Mouse (Mus musculus) kidney, postnatal 0 days (tissue): ENCODE measurements around the gene Loxl1. TPM values are rescaled to one million over a fixed set of nuclear protein-coding genes. Genes with fewer than 3 reads are reported as not detected.

Experiments
- ATAC-seq: fragments of 200-750 bp; cut with Nextera tagmentation; replicated peaks from 2 replicates; pipeline ENCODE4 v1.8.0; 2017; ENCODE audit warnings: low read depth, moderate number of reproducible peaks, moderate TSS enrichment, moderate library complexity; ENCODE audit not compliant: low FRiP score
- DNase-seq: peaks from one replicate; pipeline ENCODE4 v3.0.0-alpha.2; 2016; ENCODE audit warnings: low spot score
- H3K27ac ChIP-seq: fragments of 300-500 bp; sonication (generic); 2 replicates; pipeline ENCODE4 v1.5.1; 2014; ENCODE audit warnings: mild to moderate bottlenecking
- H3K27me3 ChIP-seq: fragments of 300-500 bp; sonication (generic); 2 replicates; pipeline ENCODE4 v1.6.1; 2014; ENCODE audit warnings: low read length, mixed read lengths; ENCODE audit not compliant: insufficient read depth
- H3K36me3 ChIP-seq: fragments of 300-500 bp; sonication (generic); 2 replicates; pipeline ENCODE4 v1.6.1; 2014; ENCODE audit warnings: low read length, mixed read lengths; ENCODE audit not compliant: insufficient read depth
- H3K4me1 ChIP-seq: fragments of 300-500 bp; sonication (generic); replicated peaks from 2 replicates; pipeline ENCODE4 v1.6.1; 2014; ENCODE audit warnings: antibody characterized with exemption, low read length, mixed read lengths; ENCODE audit not compliant: insufficient read depth
- H3K4me2 ChIP-seq: fragments of 300-500 bp; sonication (generic); 2 replicates; pipeline ENCODE4 v1.6.1; 2014; ENCODE audit warnings: mild to moderate bottlenecking, low read length, moderate library complexity, mixed read lengths
- H3K4me3 ChIP-seq: fragments of 300-500 bp; sonication (generic); replicated peaks from 2 replicates; pipeline ENCODE4 v1.5.1; 2014; ENCODE audit warnings: low read depth, low read length
- H3K9ac ChIP-seq: fragments of 300-500 bp; sonication (generic); 2 replicates; pipeline ENCODE4 v1.6.1; 2014; ENCODE audit warnings: low read depth, low read length
- H3K9me3 ChIP-seq: fragments of 300-500 bp; sonication (generic); replicated peaks from 2 replicates; pipeline ENCODE4 v1.6.1; 2016; ENCODE audit warnings: low read length, inconsistent platforms, mixed read lengths
- CTCF ChIP-seq: IDR thresholded peaks from 2 replicates; pipeline ENCODE4 v1.5.1; 2016; ENCODE audit warnings: antibody characterized with exemption, low read depth, mild to moderate bottlenecking, moderate library complexity
- WGBS: fragments of 180-500 bp; shearing (Covaris S2); extraction: QIAGEN DNeasy Blood & Tissue Kit; methylation state at CpG from one replicate; pipeline ENCODE4 v1.1.7; 2014; 5-methylcytosine and 5-hydroxymethylcytosine counted together
- polyA plus RNA-seq: library from polyadenylated mRNA; unstranded; fragments of >200 nt; fragmentation: Nextera tagmentation; extraction: Ambion mirVana; gene quantifications from 2 replicates; pipeline ENCODE4 v1.2.1, GENCODE M21; 2015

Loxl1 gene
- polyA plus RNA-seq, 1 experiment from 2014 or later: 62.2 TPM

GRCm38 (mm10) chr9:58242696-58243095 is 70.3 kb downstream of the Loxl1 start:
- H3K9ac ChIP-seq: no peak overlapping the region
- no peak for ATAC-seq
- H3K27ac ChIP-seq: no peak overlapping the region
- peaks cover 28% of the 10 kb centered on the region for H3K4me1 ChIP-seq
- H3K4me2 ChIP-seq: no peak overlapping the region
- no peak for DNase-seq
- no peaks in the 10 kb centered on the region for H3K9me3 ChIP-seq
- H3K36me3 ChIP-seq: 0 out of 2 replicates have a peak, but pooled peaks cover 7% of the 10 kb centered on the region
- no peak for TF ChIP-seq CTCF
- H3K4me3 ChIP-seq: no peak overlapping the region
- no peaks in the 10 kb centered on the region for H3K27me3 ChIP-seq
- WGBS: 80% methylated on average over 5 of the region's 5 CpGs

DNA sequence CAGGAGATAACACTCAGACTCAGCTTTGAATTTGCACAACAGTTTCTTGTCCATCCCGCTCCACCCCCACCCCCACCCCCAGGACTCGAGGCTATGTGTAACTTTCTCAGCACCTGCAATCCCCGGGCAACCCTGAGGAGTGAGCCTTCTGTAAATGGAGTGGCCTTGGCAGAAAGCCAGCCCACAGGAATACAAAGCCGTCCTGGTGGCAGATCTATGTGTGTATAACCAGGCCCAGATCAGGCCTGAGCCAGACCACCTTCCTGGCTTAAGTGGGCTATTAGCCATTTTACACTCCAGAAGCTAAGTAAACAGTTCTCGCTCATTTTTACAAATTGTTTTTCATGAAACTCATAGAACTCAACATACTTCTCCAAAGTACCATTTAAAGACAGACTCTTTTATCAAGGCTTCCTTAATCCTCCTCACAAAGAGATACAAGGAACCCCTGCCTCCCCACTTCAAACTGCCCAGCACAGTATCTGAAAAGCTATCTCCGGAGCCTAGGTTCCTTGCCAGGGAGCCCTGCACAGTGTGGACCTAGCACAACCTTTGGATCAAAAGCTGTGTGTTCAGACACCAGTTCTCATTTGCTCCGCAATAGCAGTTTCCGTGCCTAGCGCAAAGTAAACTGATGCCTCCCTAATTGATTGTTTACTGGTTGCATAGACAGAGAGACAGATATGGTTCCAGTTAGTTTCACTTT is 71.1 kb downstream of the Loxl1 start:
- Histone ChIP-seq H3K27me3 (no peaks in the 10 kb centered on the region), H3K9me3 (no peaks in the 10 kb centered on the region), H3K36me3 (0 out of 2 replicates have a peak, but pooled peaks cover 7% of the 10 kb centered on the region), H3K27ac (0 out of 2 replicates have a peak overlapping the region, but pooled peaks have one; percentile 19), H3K4me2 (no peak overlapping the region), H3K4me1 (peaks cover 21% of the 10 kb centered on the region; the same call in 1 of the 2 replicates), H3K9ac (no peak overlapping the region), H3K4me3 (no peak overlapping the region)
- 49% methylated on average over 9 of the region's 9 CpGs for WGBS
- ATAC-seq: no peak
- TF ChIP-seq CTCF: no peak
- DNase-seq: peak; percentile 32

Other genes starting within 250 kb of the Loxl1 start
- 12.2 and 13.2 TPM in 2 replicates for gene Stra6, start 249.4 kb downstream of the Loxl1 start, polyA plus RNA-seq
- 0.09 and 0.13 TPM in 2 replicates for gene Ccdc33, start 194.4 kb downstream of the Loxl1 start, polyA plus RNA-seq
- gene Islr, start 108.9 kb downstream of the Loxl1 start, polyA plus RNA-seq: 54.0 and 60.4 TPM in 2 replicates
- gene Islr2, start 108.9 kb downstream of the Loxl1 start, polyA plus RNA-seq: 0.04 and 0.13 TPM in 2 replicates
- gene Pml, start 63.4 kb downstream of the Loxl1 start, polyA plus RNA-seq: 14.3 and 15.2 TPM in 2 replicates
- gene Stoml1, start 60.0 kb downstream of the Loxl1 start, polyA plus RNA-seq: 36.6 and 37.6 TPM in 2 replicates
- not detected in 2 replicates for gene Tbc1d21, start 57.3 kb upstream of the Loxl1 start, polyA plus RNA-seq
- 0.89 and 1.4 TPM in 2 replicates for gene Insyn1, start 175.4 kb upstream of the Loxl1 start, polyA plus RNA-seq
- 23.9 and 27.9 TPM in 2 replicates for gene Cd276, start 242.3 kb upstream of the Loxl1 start, polyA plus RNA-seq